Mouse (Mus musculus) ES-E14 (cell line): Measurements from ENCODE around the gene Cd33. TPM values are rescaled to one million over a fixed set of nuclear protein-coding genes. Genes with fewer than 3 reads are reported as not detected.

Experiments
- DNase-seq: peaks from one replicate; pipeline ENCODE4 v3.0.0-alpha.2; 2013; ENCODE audit warnings: low read depth, low spot score
- H3K27ac ChIP-seq: 2 replicates; pipeline ENCODE4 v1.5.1; 2012; ENCODE audit warnings: low read depth, mild to moderate bottlenecking, low read length, moderate library complexity, mixed read lengths; ENCODE audit not compliant: poor library complexity, insufficient read depth, severe bottlenecking
- H3K36me3 ChIP-seq: 2 replicates; pipeline ENCODE4 v1.6.1; 2012; ENCODE audit warnings: mild to moderate bottlenecking, low read length, moderate library complexity, mixed read lengths; ENCODE audit not compliant: control insufficient read depth, poor library complexity, insufficient read depth, severe bottlenecking
- H3K4me1 ChIP-seq, 2 experiments: fragments of 150-350 bp in 1 of 2; sonication (generic) in 1 of 2; 2 replicates each; pipeline ENCODE4 v1.6.1; 2012; ENCODE audit warnings: low read length in 2 of 2, mild to moderate bottlenecking in 1 of 2, mixed read lengths in 1 of 2; ENCODE audit not compliant: control insufficient read depth in 2 of 2, insufficient read depth in 2 of 2, poor library complexity in 1 of 2
- H3K4me3 ChIP-seq, 2 experiments: fragments of 150-350 bp in 1 of 2; sonication (generic) in 1 of 2; 2 replicates each; pipeline ENCODE4 v1.5.1; 2012; ENCODE audit warnings: low read length in 2 of 2, low read depth in 1 of 2, mild to moderate bottlenecking in 1 of 2, mixed read lengths in 1 of 2; ENCODE audit not compliant: insufficient read depth in 1 of 2, poor library complexity in 1 of 2, severe bottlenecking in 1 of 2
- H3K9ac ChIP-seq: 2 replicates; pipeline ENCODE4 v1.6.1; 2012; ENCODE audit warnings: low read depth, mild to moderate bottlenecking, low read length, mixed read lengths; ENCODE audit not compliant: poor library complexity, insufficient read depth, severe bottlenecking
- H3K9me3 ChIP-seq: fragments of 150-350 bp; sonication (generic); 2 replicates; pipeline ENCODE4 v1.6.1; 2012; ENCODE audit warnings: low read depth, mild to moderate bottlenecking, low read length; ENCODE audit not compliant: control insufficient read depth, insufficient read depth
- CHD2 ChIP-seq: IDR thresholded peaks from 2 replicates; pipeline ENCODE4 v1.6.1; 2014; ENCODE audit warnings: mild to moderate bottlenecking, low read depth, low read length, inconsistent platforms
- HCFC1 ChIP-seq: IDR thresholded peaks from 2 replicates; pipeline ENCODE4 v1.6.1; 2012; ENCODE audit warnings: low read length, inconsistent platforms, borderline replicate concordance; ENCODE audit not compliant: insufficient read depth
- MAFK ChIP-seq: IDR thresholded peaks from 2 replicates; pipeline ENCODE4 v1.6.1; 2014; ENCODE audit warnings: mild to moderate bottlenecking, low read depth, low read length, inconsistent platforms; ENCODE audit not compliant: insufficient read depth
- ZC3H11A ChIP-seq: IDR thresholded peaks from 2 replicates; pipeline ENCODE4 v1.6.1; 2012; ENCODE audit warnings: low read depth, mild to moderate bottlenecking, inconsistent platforms, low read length, borderline replicate concordance
- ZNF384 ChIP-seq: IDR thresholded peaks from 2 replicates; pipeline ENCODE4 v1.6.1; 2012; ENCODE audit warnings: low read depth, low read length, inconsistent platforms
- in situ Hi-C, 2 experiments: fragments of 600-800 bp; cut with MboI; formaldehyde crosslinking; loops; one replicate each; pipeline ENCODE4 v1.15.1; 2025; ENCODE audit warnings: low sequenced_read_pairs in 2 of 2, inconsistent platforms in 1 of 2; ENCODE audit not compliant: unreplicated experiment in 2 of 2
- total RNA-seq: library from RNA; depleted of rRNA; stranded (reverse); fragments of 300-350 nt; gene quantifications from 2 replicates; pipeline ENCODE4 v1.2.3, GENCODE M21; 2012; rRNA removed

Gene Cd33
- total RNA-seq, result 0.04 and 0.16 TPM in 2 replicates

DNA sequence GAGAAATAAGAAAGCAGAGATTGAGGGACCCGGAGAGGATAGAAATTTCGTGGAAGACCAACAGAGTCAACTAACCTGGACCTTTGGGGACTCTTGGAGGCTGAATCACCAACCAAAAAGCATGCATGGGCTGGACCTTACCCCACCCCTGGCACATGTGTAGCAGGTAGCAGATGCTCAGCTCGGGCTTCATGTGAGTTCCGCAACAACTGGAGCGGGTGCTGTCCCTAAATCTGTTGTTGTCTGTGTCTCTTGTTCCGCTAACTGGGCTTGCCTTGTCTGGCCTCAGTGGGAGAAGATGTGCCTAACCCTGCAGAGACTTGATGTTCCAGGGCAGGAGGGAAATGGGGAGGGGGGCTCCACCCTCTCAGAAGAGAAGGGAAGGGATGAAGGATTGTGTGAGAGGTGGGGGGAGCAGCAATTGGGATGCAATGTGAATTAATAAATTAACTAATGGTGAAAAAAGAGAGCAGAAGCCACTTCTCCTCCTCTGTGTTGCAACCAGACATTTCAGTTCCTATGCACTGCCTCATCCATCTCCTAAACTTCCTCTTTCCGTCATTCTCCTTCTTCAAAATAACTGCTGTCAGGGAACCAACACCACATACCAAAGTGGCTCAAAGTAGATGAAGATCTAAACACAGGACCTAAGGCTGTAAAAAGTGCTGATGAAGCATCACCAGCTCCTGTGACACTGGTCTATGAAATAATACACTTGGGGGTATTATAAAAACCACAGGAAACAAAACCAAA lies at the start of gene Cd33:
TSS of gene Cd33 (minus strand) at position 204 of the 753 bp plus-strand sequence.
- Histone ChIP-seq H3K4me1 (peaks cover 0 to 11% of the 10 kb centered on the region in 2 experiments; a peak in 2 of 4 replicates), H3K4me3 (no peak within 1 kb of the TSS), H3K9me3 (no peaks in the 10 kb centered on the region), H3K27ac (no peak within 1 kb of the TSS), H3K36me3 (no peaks in the 10 kb centered on the region), H3K9ac (no peak within 1 kb of the TSS)
- in situ Hi-C loops, result no loop called here
- no peak for TF ChIP-seq ZC3H11A
- 0 out of 2 replicates have a peak, but pooled peaks have one; percentile 7 for TF ChIP-seq MAFK
- DNase-seq, result no peak

DNA sequence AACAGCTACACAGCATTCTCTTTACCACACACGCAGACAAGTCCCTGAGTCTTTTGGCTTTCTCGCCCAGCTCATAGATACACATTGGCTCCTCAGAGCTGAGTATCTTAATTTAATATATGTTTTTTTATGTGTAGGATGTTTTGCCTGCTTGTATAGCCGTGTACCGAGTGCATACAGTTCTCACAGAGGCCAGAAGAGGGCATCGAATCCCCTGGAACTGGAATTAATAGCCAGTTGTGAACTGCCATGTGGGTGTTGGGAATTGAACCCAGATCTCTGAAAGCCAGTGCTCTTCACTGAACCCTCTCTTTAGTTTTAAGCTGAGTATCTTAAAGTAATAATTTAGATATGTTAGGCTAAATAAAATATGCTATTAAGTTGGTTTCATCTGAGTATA lies 40.6 kb upstream of the Cd33 start:
- DNase-seq, result peak; percentile 27
- Histone ChIP-seq H3K9ac (no peak overlapping the region), H3K27ac (no peak overlapping the region), H3K36me3 (peaks cover 30% of the 10 kb centered on the region), H3K4me3 (no peak overlapping the region), H3K4me1 (peaks cover 0 to 3% of the 10 kb centered on the region in 2 experiments; a peak in 2 of 4 replicates), H3K9me3 (no peaks in the 10 kb centered on the region)
- in situ Hi-C loops, result no loop called here
- TF ChIP-seq HCFC1, result no peak
- 0 out of 2 replicates have a peak, but pooled peaks have one; percentile 21 for TF ChIP-seq ZC3H11A

DNA sequence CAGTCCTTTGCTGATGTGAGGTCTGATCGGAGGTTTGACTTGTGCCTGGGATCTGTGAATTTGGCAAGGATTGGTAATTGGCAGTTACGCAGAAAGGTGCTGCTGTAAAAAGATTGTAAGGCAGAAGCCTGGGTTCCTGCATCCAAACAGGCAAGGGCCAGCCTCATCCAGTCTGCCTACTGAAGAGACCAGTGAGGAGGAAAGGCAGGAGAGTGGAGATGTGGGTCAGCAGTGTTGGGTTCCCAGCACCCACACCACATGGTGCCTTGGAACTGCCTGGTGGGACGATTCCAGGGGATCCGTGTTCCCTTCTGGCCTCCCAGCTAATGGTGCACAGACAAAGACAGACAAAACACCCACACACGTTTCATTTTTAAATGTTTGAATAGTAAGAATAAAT lies 36.3 kb upstream of the Cd33 start:
- in situ Hi-C loops, result no loop called here
- no peak for DNase-seq
- Histone ChIP-seq H3K9me3 (no peaks in the 10 kb centered on the region), H3K27ac (no peak overlapping the region), H3K36me3 (peaks cover 10% of the 10 kb centered on the region), H3K9ac (peak overlapping the region; percentile 91), H3K4me3 (peak overlapping the region; percentile 83 to 87), H3K4me1 (peaks cover 0 to 3% of the 10 kb centered on the region in 2 experiments; a peak in 2 of 4 replicates)
- no peak for TF ChIP-seq ZNF384

DNA sequence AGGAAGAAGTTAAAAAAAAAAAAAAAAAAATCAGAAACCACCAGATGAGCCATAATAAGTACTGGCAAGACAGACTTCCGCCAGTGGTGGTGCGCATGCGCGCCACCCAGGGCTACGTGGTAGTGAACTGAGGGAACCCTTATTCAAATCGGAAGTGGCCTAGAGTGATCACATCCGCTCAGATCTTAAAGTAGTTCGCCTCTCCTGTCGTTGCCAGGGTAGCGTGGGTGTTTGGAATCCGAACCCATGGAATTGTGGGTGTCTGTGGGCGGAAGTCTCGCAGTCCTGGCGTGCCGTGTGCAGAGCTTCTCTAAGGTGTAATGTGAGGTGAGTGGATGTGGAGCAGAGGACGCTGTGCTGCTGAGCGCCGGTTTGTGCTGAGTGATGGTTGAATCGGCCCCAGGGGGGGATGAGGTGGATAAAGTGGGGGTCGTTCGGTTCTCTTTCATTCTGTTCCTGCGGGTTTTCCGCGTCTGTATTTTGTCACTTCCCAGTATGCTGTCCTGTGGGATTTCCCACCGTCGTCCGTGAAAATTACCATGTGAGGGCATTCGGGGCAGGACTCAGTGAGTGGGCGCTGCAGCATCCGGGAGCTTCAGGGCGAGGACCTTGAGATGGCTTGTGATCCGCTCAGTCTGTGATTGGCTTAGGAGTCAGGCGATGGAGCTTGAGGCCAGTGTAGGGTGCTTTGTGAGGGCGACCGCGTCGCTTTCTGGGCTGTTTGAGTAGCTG lies 35.4 kb upstream of the Cd33 start, which contains the start of gene Zfp719:
TSS of gene Zfp719 (plus strand) at position 171 of the 732 bp plus-strand sequence.
- H3K27ac ChIP-seq, result peak within 1 kb of the TSS; percentile 52
- peak within 1 kb of the TSS; percentile 83 to 87 for H3K4me3 ChIP-seq
- peaks cover 5% of the 10 kb centered on the region for H3K36me3 ChIP-seq
- peaks cover 0 to 3% of the 10 kb centered on the region in 2 experiments; a peak in 2 of 4 replicates for H3K4me1 ChIP-seq
- TF ChIP-seq ZC3H11A (no peak), CHD2 (no peak), MAFK (0 out of 2 replicates have a peak, but pooled peaks have one; percentile 36), HCFC1 (peak; percentile 72; the same call in 1 of the 2 replicates), ZNF384 (peak; percentile 94; the same call in 1 of the 2 replicates)
- in situ Hi-C loops, result no loop called here
- peak within 1 kb of the TSS; percentile 91 for H3K9ac ChIP-seq
- no peaks in the 10 kb centered on the region for H3K9me3 ChIP-seq
- DNase-seq, result peak; percentile 85
